Mouse (Mus musculus) intestine, embryonic 14.5 days (tissue): ENCODE measurements around the gene Tbc1d1. TPM values are rescaled to one million over a fixed set of nuclear protein-coding genes. Genes with fewer than 3 reads are reported as not detected.

Experiments
- ATAC-seq: fragments of 200-750 bp; cut with Nextera tagmentation; replicated peaks from 2 replicates; pipeline ENCODE4 v1.8.0; 2017; ENCODE audit warnings: low read depth, moderate number of reproducible peaks, moderate TSS enrichment, moderate library complexity; ENCODE audit not compliant: low FRiP score, low TSS enrichment
- DNase-seq: peaks from one replicate; pipeline ENCODE4 v3.0.0-alpha.2; 2018; ENCODE audit warnings: low spot score
- H3K27ac ChIP-seq: fragments of 300-500 bp; sonication (generic); 2 replicates; pipeline ENCODE4 v1.5.1; 2014; ENCODE audit warnings: low read depth, mild to moderate bottlenecking, control low read depth
- H3K27me3 ChIP-seq: fragments of 300-500 bp; sonication (generic); replicated peaks from 2 replicates; pipeline ENCODE4 v1.6.1; 2014; ENCODE audit warnings: low read length, control low read depth; ENCODE audit not compliant: control insufficient read depth, insufficient read depth
- H3K36me3 ChIP-seq: fragments of 300-500 bp; sonication (generic); 2 replicates; pipeline ENCODE4 v1.6.1; 2014; ENCODE audit warnings: low read length, control low read depth; ENCODE audit not compliant: control insufficient read depth, insufficient read depth
- H3K4me1 ChIP-seq: fragments of 300-500 bp; sonication (generic); replicated peaks from 2 replicates; pipeline ENCODE4 v1.6.1; 2014; ENCODE audit warnings: low read length, control low read depth, mixed read lengths; ENCODE audit not compliant: control insufficient read depth, insufficient read depth
- H3K4me2 ChIP-seq: fragments of 300-500 bp; sonication (generic); 2 replicates; pipeline ENCODE4 v1.6.1; 2014; ENCODE audit warnings: low read length
- H3K4me3 ChIP-seq: fragments of 300-500 bp; sonication (generic); 2 replicates; pipeline ENCODE4 v1.5.1; 2014; ENCODE audit warnings: low read depth, low read length, control low read depth, mixed read lengths
- H3K9ac ChIP-seq: fragments of 300-500 bp; sonication (generic); 2 replicates; pipeline ENCODE4 v1.6.1; 2014; ENCODE audit warnings: mild to moderate bottlenecking, low read length
- H3K9me3 ChIP-seq: fragments of 300-500 bp; sonication (generic); 2 replicates; pipeline ENCODE4 v1.6.1; 2016; ENCODE audit warnings: low read length, control low read depth; ENCODE audit not compliant: control insufficient read depth
- whole genome bisulfite sequencing: fragments of 180-500 bp; shearing (Covaris S2); extraction: QIAGEN DNeasy Blood & Tissue Kit; methylation state at CpG from one replicate; pipeline ENCODE4 v1.1.7; 2014; 5-methylcytosine and 5-hydroxymethylcytosine counted together
- polyA plus RNA-seq: library from polyadenylated mRNA; unstranded; fragments of >200 nt; fragmentation: Nextera tagmentation; extraction: Ambion mirVana; gene quantifications from 2 replicates; pipeline ENCODE4 v1.2.1, GENCODE M21; 2014

Gene Tbc1d1
- polyA plus RNA-seq, 1 experiment from 2014 or later, result 41.3 TPM

DNA sequence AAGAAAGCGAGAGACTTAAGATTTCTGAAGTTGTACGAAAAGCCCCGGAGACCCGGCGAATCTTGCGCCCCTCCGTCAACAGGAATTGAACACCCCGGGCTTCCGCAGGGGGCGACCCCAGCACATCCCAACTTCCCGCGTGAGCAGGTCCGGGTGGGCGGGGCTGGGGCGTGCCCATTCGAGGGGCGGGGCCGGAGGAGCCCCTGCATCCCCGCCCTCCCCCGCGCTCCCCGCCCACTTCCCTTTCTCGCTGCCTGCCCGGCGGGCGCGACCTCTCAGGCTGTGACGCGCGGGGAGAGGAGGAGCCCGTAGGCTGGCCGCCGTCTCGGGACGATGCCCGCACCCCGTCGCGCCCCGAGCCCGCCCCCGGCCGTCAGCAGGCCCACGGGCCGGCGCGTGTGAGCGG, 74.0 kb downstream of the Tbc1d1 start:
- ATAC-seq, result peak; percentile 94
- H3K4me2 ChIP-seq, result peak overlapping the region; percentile 75
- no peaks in the 10 kb centered on the region for H3K36me3 ChIP-seq
- under 1% methylated on average over 32 of the region's 48 CpGs for WGBS
- H3K27ac ChIP-seq, result peak overlapping the region; percentile 79
- no peaks in the 10 kb centered on the region for H3K9me3 ChIP-seq
- peak overlapping the region; percentile 78 for H3K4me3 ChIP-seq
- no peaks in the 10 kb centered on the region for H3K27me3 ChIP-seq
- peaks cover 32% of the 10 kb centered on the region for H3K4me1 ChIP-seq
- DNase-seq, result peak; percentile 97
- H3K9ac ChIP-seq, result peak overlapping the region; percentile 68

DNA sequence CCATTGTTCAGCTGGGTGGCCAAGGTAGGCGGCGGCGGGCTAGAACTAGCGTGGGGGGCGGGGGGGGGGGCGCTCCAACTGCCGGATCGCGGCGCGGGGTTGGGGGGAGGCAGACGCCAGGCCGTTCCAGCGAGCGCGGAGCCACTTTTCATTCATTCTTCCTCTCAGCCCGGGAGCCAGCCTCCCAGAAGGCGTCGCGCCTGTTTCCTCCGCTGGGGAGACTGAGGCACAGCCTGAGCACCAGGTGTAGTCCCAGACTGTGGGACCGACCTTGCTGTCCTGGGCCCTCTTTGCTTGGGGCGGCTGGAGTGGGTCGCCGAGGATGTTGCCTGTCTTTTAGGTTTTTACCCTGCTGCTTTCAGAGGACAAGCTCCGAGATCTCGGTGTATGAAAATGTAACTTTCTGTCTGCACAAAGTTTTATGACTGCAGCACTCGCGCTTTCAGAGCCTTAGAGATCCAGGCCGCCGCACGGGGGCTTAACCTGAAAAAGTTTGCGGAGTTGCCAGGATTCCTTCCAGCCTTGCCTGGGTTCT, 74.5 kb downstream of the Tbc1d1 start:
- H3K9ac ChIP-seq, result peak overlapping the region; percentile 68
- H3K36me3 ChIP-seq, result no peaks in the 10 kb centered on the region
- peak overlapping the region; percentile 78 for H3K4me3 ChIP-seq
- DNase-seq, result peak; percentile 76
- peaks cover 32% of the 10 kb centered on the region for H3K4me1 ChIP-seq
- H3K27me3 ChIP-seq, result no peaks in the 10 kb centered on the region
- H3K27ac ChIP-seq, result peak overlapping the region; percentile 79
- under 1% methylated on average over 25 of the region's 33 CpGs for WGBS
- H3K9me3 ChIP-seq, result no peaks in the 10 kb centered on the region
- ATAC-seq, result peak; percentile 50; the same call in 1 of the 2 replicates
- peak overlapping the region; percentile 75 for H3K4me2 ChIP-seq

DNA sequence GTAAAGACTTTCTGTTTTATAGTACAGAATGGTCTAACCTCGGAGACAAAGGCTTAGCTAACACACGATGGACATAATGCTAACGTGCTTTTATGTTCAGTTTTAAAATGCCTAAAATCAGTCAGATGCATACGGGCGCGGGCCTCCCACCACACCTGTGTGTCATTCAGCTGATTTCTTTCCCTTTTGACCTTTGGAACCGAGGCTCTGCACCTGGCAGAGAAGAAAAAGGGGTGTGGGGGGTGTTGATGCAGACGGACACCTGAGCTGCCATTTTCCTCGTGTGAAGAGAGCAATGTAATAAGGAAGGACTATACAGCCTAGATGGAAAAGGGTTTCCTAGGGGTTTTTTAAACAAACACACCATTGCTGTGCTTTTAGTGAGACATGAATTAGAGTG, 76.8 kb downstream of the Tbc1d1 start:
- ATAC-seq (no peak), DNase-seq (no peak)
- Histone ChIP-seq H3K36me3 (no peaks in the 10 kb centered on the region), H3K9me3 (no peaks in the 10 kb centered on the region), H3K4me2 (0 out of 2 replicates have a peak overlapping the region, but pooled peaks have one; percentile 1), H3K27ac (no peak overlapping the region), H3K27me3 (no peaks in the 10 kb centered on the region), H3K9ac (no peak overlapping the region), H3K4me3 (no peak overlapping the region), H3K4me1 (peaks cover 38% of the 10 kb centered on the region)
- WGBS, result 65% methylated on average over 9 of the region's 9 CpGs

DNA sequence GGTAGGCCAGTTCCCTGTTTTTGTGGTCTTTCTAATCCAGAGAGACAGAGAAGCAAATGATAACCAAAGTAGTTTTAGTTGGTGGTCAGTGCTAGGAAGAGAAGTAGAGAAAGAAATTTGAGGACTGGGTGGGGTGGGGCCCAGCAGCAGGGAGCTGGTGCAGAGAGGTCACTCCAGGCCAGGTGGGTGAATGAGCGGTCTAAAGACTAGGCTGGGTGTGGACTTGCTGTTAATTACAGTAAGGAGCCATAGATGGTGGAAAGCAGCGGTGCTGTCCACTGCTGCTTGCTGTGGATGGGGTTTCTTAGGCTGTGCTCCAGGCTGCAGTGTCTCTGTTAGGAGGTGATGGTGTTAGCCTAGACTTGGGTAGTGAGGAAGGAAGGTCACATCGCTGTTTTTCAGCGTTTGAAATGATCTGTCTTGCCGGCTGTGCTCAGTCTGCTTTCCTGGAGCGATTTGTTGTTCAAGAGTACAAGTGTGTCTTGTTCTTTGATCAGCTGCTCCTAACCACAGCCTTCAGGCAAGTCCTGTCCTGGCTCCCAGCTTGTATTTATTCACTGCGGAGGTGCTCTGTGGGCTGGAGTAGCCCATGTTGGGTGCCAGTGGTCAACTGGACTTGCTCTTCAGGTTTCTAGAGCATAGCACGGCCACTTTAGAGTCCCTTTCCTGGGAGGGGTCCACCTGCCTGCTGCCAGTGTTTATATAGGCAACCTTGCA, 78.3 kb downstream of the Tbc1d1 start:
- Histone ChIP-seq H3K9me3 (no peaks in the 10 kb centered on the region), H3K4me3 (no peak overlapping the region), H3K4me2 (no peak overlapping the region), H3K4me1 (peaks cover 34% of the 10 kb centered on the region), H3K27ac (no peak overlapping the region), H3K27me3 (no peaks in the 10 kb centered on the region), H3K9ac (no peak overlapping the region), H3K36me3 (no peaks in the 10 kb centered on the region)
- ATAC-seq (no peak), DNase-seq (no peak)
- 61% methylated on average over 8 of the region's 8 CpGs for WGBS

DNA sequence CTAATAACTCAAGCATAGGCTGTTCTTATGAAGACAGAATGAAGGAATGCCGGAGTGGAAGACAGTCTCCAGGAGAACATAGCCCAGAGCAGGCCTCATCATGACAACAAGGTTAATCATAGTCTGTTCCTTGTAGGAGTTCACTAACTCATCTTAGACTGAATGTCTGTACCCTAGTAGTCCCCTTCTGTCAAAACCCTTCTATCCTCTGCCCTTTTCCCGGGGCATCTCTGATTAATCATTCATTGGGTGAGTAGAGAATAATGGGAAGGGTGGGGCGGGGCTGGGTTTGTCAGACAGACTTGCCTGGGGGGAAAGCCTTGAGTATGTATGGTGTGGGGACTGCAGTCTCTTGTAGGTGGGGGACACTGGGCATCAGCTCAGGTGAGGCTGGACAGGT, 79.1 kb downstream of the Tbc1d1 start:
- WGBS, result 54% methylated on average over 3 of the region's 3 CpGs
- H3K9me3 ChIP-seq, result no peaks in the 10 kb centered on the region
- no peak overlapping the region for H3K27ac ChIP-seq
- H3K36me3 ChIP-seq, result no peaks in the 10 kb centered on the region
- no peak for ATAC-seq
- no peaks in the 10 kb centered on the region for H3K27me3 ChIP-seq
- H3K9ac ChIP-seq, result no peak overlapping the region
- H3K4me2 ChIP-seq, result no peak overlapping the region
- H3K4me1 ChIP-seq, result peaks cover 32% of the 10 kb centered on the region
- no peak overlapping the region for H3K4me3 ChIP-seq
- DNase-seq, result no peak

DNA sequence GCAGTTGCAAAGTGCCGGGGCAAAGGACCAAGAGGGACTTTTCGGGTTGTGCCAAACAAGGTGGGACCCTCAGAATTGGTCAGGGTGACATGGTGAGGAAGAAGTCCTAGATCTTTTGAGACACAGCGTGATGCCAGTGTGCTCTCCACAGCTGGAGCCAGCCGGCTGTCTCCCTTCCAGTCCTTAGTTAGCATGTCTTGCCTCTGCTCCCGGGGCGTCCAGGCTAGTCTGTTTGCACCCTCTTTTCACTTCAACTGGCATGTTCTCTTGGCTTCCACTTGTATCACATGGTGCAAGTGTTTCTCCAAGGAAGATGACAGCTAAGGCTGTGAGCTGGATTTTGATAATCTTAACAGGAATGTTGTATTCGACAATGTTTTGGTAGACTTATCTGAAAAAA, 80.5 kb downstream of the Tbc1d1 start:
- no peaks in the 10 kb centered on the region for H3K9me3 ChIP-seq
- no peak for ATAC-seq
- no peak overlapping the region for H3K9ac ChIP-seq
- no peak overlapping the region for H3K4me2 ChIP-seq
- H3K36me3 ChIP-seq, result no peaks in the 10 kb centered on the region
- WGBS, result 59% methylated on average over 7 of the region's 7 CpGs
- H3K4me1 ChIP-seq, result peaks cover 29% of the 10 kb centered on the region
- no peaks in the 10 kb centered on the region for H3K27me3 ChIP-seq
- H3K4me3 ChIP-seq, result no peak overlapping the region
- no peak overlapping the region for H3K27ac ChIP-seq
- DNase-seq, result no peak

DNA sequence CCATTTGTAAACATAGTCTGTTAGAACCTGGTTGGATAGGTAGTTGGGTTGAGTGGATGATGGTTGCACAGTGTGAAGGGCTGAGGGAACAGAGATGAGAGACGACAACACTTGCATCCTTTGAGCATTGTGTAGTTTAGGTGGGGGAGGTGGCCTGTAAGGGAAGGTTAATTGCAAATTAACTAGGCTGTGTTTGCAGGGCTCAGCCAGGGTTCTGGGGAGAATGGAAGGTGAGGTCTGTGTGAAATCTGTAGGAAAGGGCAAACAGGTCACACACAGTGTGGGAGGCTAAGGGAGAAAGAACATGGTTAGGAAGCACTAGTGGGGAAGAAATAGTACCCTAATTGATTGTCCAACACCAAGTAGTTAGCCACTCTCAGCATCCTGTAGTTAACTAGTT, 81.2 kb downstream of the Tbc1d1 start:
- DNase-seq (no peak), ATAC-seq (no peak)
- Histone ChIP-seq H3K36me3 (no peaks in the 10 kb centered on the region), H3K9me3 (no peaks in the 10 kb centered on the region), H3K4me1 (peaks cover 22% of the 10 kb centered on the region), H3K27ac (no peak overlapping the region), H3K4me2 (no peak overlapping the region), H3K4me3 (no peak overlapping the region), H3K9ac (no peak overlapping the region), H3K27me3 (no peaks in the 10 kb centered on the region)
- 32% methylated on average over 1 of the region's 1 CpGs for WGBS

DNA sequence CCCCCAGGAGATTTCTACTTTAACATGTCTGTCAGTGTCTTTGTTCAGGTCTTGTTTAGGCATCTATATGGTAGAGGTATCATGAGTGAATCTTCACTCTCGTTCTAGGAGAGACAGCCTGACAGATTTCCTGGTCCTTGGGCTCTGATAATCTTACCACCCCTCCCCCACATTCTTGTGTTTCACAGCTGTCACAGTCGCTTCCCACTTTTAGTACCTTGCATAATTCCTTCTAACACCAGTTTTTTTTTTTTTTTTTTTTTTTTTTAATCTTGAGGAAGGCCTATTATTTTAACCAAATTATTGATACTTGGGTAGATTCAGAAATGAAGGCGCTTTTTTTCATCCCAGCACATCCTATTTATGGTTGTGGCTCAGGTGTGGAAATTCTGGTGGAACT, 81.6 kb downstream of the Tbc1d1 start:
- H3K4me2 ChIP-seq, result no peak overlapping the region
- no peak for DNase-seq
- H3K9me3 ChIP-seq, result no peaks in the 10 kb centered on the region
- H3K4me1 ChIP-seq, result peaks cover 21% of the 10 kb centered on the region
- no peak for ATAC-seq
- H3K27me3 ChIP-seq, result no peaks in the 10 kb centered on the region
- 62% methylated on average over 3 of the region's 3 CpGs for WGBS
- H3K36me3 ChIP-seq, result no peaks in the 10 kb centered on the region
- no peak overlapping the region for H3K9ac ChIP-seq
- H3K4me3 ChIP-seq, result no peak overlapping the region
- H3K27ac ChIP-seq, result no peak overlapping the region
